Mouse (Mus musculus) heart, adult 9 months (tissue): ENCODE data around the gene Rbm6.
A peak's percentile ranks its signal among the peaks of the same experiment; 100 is the strongest.

Experiments used
- DNase-seq, 2 experiments: peaks; one replicate each; pipeline ENCODE4 v3.0.0; 2022; ENCODE audit warnings: low spot score in 2 of 2

The Rbm6 gene

GRCm38 (mm10) chr9:107750378-107750777, 122.7 kb downstream of the Rbm6 start:
- no peak for DNase-seq

- no peak for DNase-seq
These were observed 125.0 kb downstream of the Rbm6 start for GRCm38 (mm10) chr9:107748063-107748462.

- DNase-seq: no peak
These were observed 125.7 kb downstream of the Rbm6 start for GRCm38 (mm10) chr9:107747310-107747709.

- no peak for DNase-seq
These were observed 126.4 kb downstream of the Rbm6 start for GRCm38 (mm10) chr9:107746679-107747078.

GRCm38 (mm10) chr9:107744061-107744460, 129.0 kb downstream of the Rbm6 start:
- peak in 1 of 2 experiments; percentile 31 for DNase-seq

- DNase-seq: no peak
These were observed 134.2 kb downstream of the Rbm6 start for GRCm38 (mm10) chr9:107738841-107739202.

GRCm38 (mm10) chr9:107738020-107738840, 134.8 kb downstream of the Rbm6 start:
- DNase-seq: peak; percentile 73 to 84

- no peak for DNase-seq
These were observed 136.9 kb downstream of the Rbm6 start for GRCm38 (mm10) chr9:107736185-107736485.

- no peak for DNase-seq
These were observed 137.5 kb downstream of the Rbm6 start for GRCm38 (mm10) chr9:107735356-107736184.

GRCm38 (mm10) chr9:107734567-107734971, 138.5 kb downstream of the Rbm6 start:
- DNase-seq: no peak

- DNase-seq: no peak
These were observed 143.3 kb downstream of the Rbm6 start for GRCm38 (mm10) chr9:107729709-107730108.

GRCm38 (mm10) chr9:107728919-107729670, 143.9 kb downstream of the Rbm6 start:
- no peak for DNase-seq

- DNase-seq: no peak
These were observed 146.0 kb downstream of the Rbm6 start for GRCm38 (mm10) chr9:107727041-107727440.

- DNase-seq: no peak
These were observed 148.2 kb downstream of the Rbm6 start for GRCm38 (mm10) chr9:107724796-107725195.

GRCm38 (mm10) chr9:107723794-107724531, 149.1 kb downstream of the Rbm6 start:
- peak; percentile 76 to 78 for DNase-seq
